Mouse (Mus musculus) CH12.LX (cell line): ENCODE measurements at regions not wholly inside any gene's neighbourhood (a gene's known extent, or its start where the extent isn't known, plus 50 kb on each side); places are given as distances from the start of the nearest gene placed in this dataset.
"Not testable (repeated sequence)": the region's sequence is repeated elsewhere in the genome, so short reads cannot be mapped to it uniquely, and the experiment has no call there.

Experiments
- DNase-seq: peaks from one replicate; pipeline ENCODE4 v3.0.0-alpha.2; 2013; ENCODE audit errors: extremely low read depth
- H3K27ac ChIP-seq: 2 replicates; pipeline ENCODE4 v1.5.1; 2012; ENCODE audit warnings: low read depth, mild to moderate bottlenecking, control low read depth, moderate library complexity; ENCODE audit not compliant: insufficient read depth
- H3K27me3 ChIP-seq: replicated peaks from 2 replicates; pipeline ENCODE3; 2012; ENCODE audit warnings: inconsistent platforms
- H3K36me3 ChIP-seq, 2 experiments: replicated peaks in 1 of 2; 2 replicates each; pipeline versions ENCODE3 to v1.6.1; 2012; ENCODE audit warnings: inconsistent platforms in 1 of 2, low read length in 1 of 2, mild to moderate bottlenecking in 1 of 2, mixed read lengths in 1 of 2, moderate library complexity in 1 of 2; ENCODE audit not compliant: control insufficient read depth in 1 of 2, insufficient read depth in 1 of 2
- H3K4me1 ChIP-seq, 2 experiments: 2 replicates each; pipeline ENCODE4 v1.6.1; 2012; ENCODE audit warnings: inconsistent platforms in 1 of 2, moderate library complexity in 1 of 2; ENCODE audit not compliant: insufficient read depth in 2 of 2, control insufficient read depth in 1 of 2
- H3K4me2 ChIP-seq: 2 replicates; pipeline ENCODE4 v1.6.1; 2012; ENCODE audit warnings: low read depth, mild to moderate bottlenecking, control low read depth; ENCODE audit not compliant: poor library complexity, insufficient read depth, severe bottlenecking
- H3K4me3 ChIP-seq, 3 experiments: fragments of 150-350 bp in 1 of 3; sonication (generic) in 1 of 3; replicated peaks in 1 of 3; 2 replicates each; pipeline versions ENCODE3 to v1.5.1; 2011 to 2012; ENCODE audit warnings: low read depth in 2 of 3, low read length in 2 of 3, mild to moderate bottlenecking in 2 of 3, moderate library complexity in 2 of 3, control low read depth in 1 of 3, improper control_type of control experiment in 1 of 3, inconsistent platforms in 1 of 3, mixed read lengths in 1 of 3; ENCODE audit not compliant: poor library complexity in 1 of 3
- H3K79me2 ChIP-seq: replicated peaks from 2 replicates; pipeline ENCODE4 v1.6.1; 2012; ENCODE audit warnings: mild to moderate bottlenecking, moderate library complexity; ENCODE audit not compliant: control insufficient read depth, poor library complexity, insufficient read depth, severe bottlenecking; ENCODE audit errors: extremely low read depth
- H3K9ac ChIP-seq: 2 replicates; pipeline ENCODE4 v1.6.1; 2012; ENCODE audit warnings: low read depth, mild to moderate bottlenecking, control low read depth, moderate library complexity; ENCODE audit not compliant: insufficient read depth
- H3K9me3 ChIP-seq: replicated peaks from 2 replicates; pipeline ENCODE3; 2012; ENCODE audit warnings: low read length, inconsistent platforms, mixed read lengths
- BHLHE40 ChIP-seq: IDR thresholded peaks from 2 replicates; pipeline ENCODE4 v1.6.1; 2011; ENCODE audit warnings: mild to moderate bottlenecking, low read depth, low read length, improper control_type of control experiment
- CHD1 ChIP-seq: IDR thresholded peaks from 2 replicates; pipeline ENCODE4 v1.6.1; 2012; ENCODE audit warnings: low read depth, low read length, improper control_type of control experiment, inconsistent platforms
- CHD2 ChIP-seq: IDR thresholded peaks from 2 replicates; pipeline ENCODE4 v1.6.1; 2011; ENCODE audit warnings: low read length, improper control_type of control experiment
- CTCF ChIP-seq, 2 experiments: IDR thresholded peaks in 1 of 2; conservative IDR thresholded peaks in 1 of 2; 2 replicates each; pipeline ENCODE4 v1.5.1; 2011 to 2012; ENCODE audit warnings: low read depth in 2 of 2, low read length in 2 of 2, improper control_type of control experiment in 1 of 2, inconsistent platforms in 1 of 2, mild to moderate bottlenecking in 1 of 2, moderate library complexity in 1 of 2
- ELF1 ChIP-seq: IDR thresholded peaks from 2 replicates; pipeline ENCODE4 v1.6.1; 2014; ENCODE audit warnings: low read depth, mild to moderate bottlenecking, inconsistent platforms, low read length, improper control_type of control experiment
- EP300 ChIP-seq: IDR thresholded peaks from 2 replicates; pipeline ENCODE4 v1.6.1; 2011; ENCODE audit warnings: low read length, improper control_type of control experiment
- ETS1 ChIP-seq: conservative IDR thresholded peaks from 2 replicates; pipeline ENCODE4 v1.6.1; 2012; ENCODE audit warnings: low read depth, mild to moderate bottlenecking, inconsistent platforms, low read length, improper control_type of control experiment, moderate library complexity
- JUN ChIP-seq: IDR thresholded peaks from 2 replicates; pipeline ENCODE4 v1.6.1; 2011; ENCODE audit warnings: low read depth, mild to moderate bottlenecking, low read length, improper control_type of control experiment, moderate library complexity; ENCODE audit not compliant: insufficient read depth
- MAZ ChIP-seq: IDR thresholded peaks from 2 replicates; pipeline ENCODE4 v1.6.1; 2012; ENCODE audit warnings: low read depth, mild to moderate bottlenecking, inconsistent platforms, low read length, improper control_type of control experiment, moderate library complexity
- MYC ChIP-seq: IDR thresholded peaks from 2 replicates; pipeline ENCODE4 v1.6.1; 2011; ENCODE audit warnings: low read depth, mild to moderate bottlenecking, improper control_type of control experiment, low read length
- PAX5 ChIP-seq: IDR thresholded peaks from 2 replicates; pipeline ENCODE4 v1.6.1; 2012; ENCODE audit warnings: low read length, inconsistent platforms, mixed read lengths
- POLR2AphosphoS2 ChIP-seq: IDR thresholded peaks from 2 replicates; pipeline ENCODE4 v1.6.1; 2011; ENCODE audit warnings: low read depth, low read length, improper control_type of control experiment
- RCOR1 ChIP-seq: conservative IDR thresholded peaks from 2 replicates; pipeline ENCODE4 v1.6.1; 2012; ENCODE audit warnings: low read depth, mild to moderate bottlenecking, inconsistent platforms, low read length, improper control_type of control experiment
- SIN3A ChIP-seq: IDR thresholded peaks from 2 replicates; pipeline ENCODE4 v1.6.1; 2012; ENCODE audit warnings: low read length, improper control_type of control experiment, inconsistent platforms
- USF2 ChIP-seq: conservative IDR thresholded peaks from 2 replicates; pipeline ENCODE4 v1.6.1; 2011; ENCODE audit warnings: low read depth, low read length, improper control_type of control experiment
- ZC3H11A ChIP-seq: IDR thresholded peaks from 2 replicates; pipeline ENCODE4 v1.6.1; 2012; ENCODE audit warnings: low read depth, mild to moderate bottlenecking, inconsistent platforms, low read length, improper control_type of control experiment
- ZKSCAN1 ChIP-seq: IDR thresholded peaks from 2 replicates; pipeline ENCODE4 v1.6.1; 2012; ENCODE audit warnings: low read depth, inconsistent platforms, low read length, improper control_type of control experiment, borderline replicate concordance
- ZNF384 ChIP-seq: IDR thresholded peaks from 2 replicates; pipeline ENCODE4 v1.6.1; 2012; ENCODE audit warnings: low read depth, low read length, improper control_type of control experiment, inconsistent platforms
- dilution Hi-C: fragments of 300-500 bp; cut with MboI; formaldehyde crosslinking; loops from 2 replicates; pipeline ENCODE4 v1.14.3; 2020; ENCODE audit warnings: low sequenced_read_pairs; ENCODE audit not compliant: extremely low pct_unique_long_range_greater_than_20kb, extremely low pct_ligation_motif_present
- in situ Hi-C: fragments of 300-500 bp; cut with MboI; formaldehyde crosslinking; loops from 3 replicates; pipeline ENCODE4 v1.14.3; 2019; ENCODE audit warnings: low sequenced_read_pairs, low pct_ligation_motif_present, low pct_unique_long_range_greater_than_20kb, mixed read lengths

GRCm38 (mm10) chr19:54123586-54123985 is 79.6 kb downstream of the Adra2a start:
- H3K4me1 ChIP-seq, result peaks cover 0 to 15% of the 10 kb centered on the region in 2 experiments; a peak in 2 of 4 replicates
- in situ Hi-C loops (no loop called here), dilution Hi-C loops (no loop called here)
- H3K27ac ChIP-seq, result no peak overlapping the region
- no peak overlapping the region for H3K4me2 ChIP-seq
- H3K9me3 ChIP-seq, result no peaks in the 10 kb centered on the region
- no peak overlapping the region for H3K4me3 ChIP-seq
- no peaks in the 10 kb centered on the region for H3K27me3 ChIP-seq
- DNase-seq, result no peak
- H3K79me2 ChIP-seq, result no peaks in the 10 kb centered on the region
- H3K36me3 ChIP-seq, result no peaks in the 10 kb centered on the region
- no peak overlapping the region for H3K9ac ChIP-seq
- TF ChIP-seq BHLHE40, result no peak
- no peak for TF ChIP-seq ZKSCAN1
- no peak for TF ChIP-seq SIN3A
- TF ChIP-seq PAX5, result no peak
- no peak for TF ChIP-seq CTCF (conservative IDR thresholded peaks at IDR 0.05 in 1 of 2, IDR thresholded peaks at IDR 0.05 in 1 of 2; ENCODE audit: low read depth in 2 of 2, low read length in 2 of 2)
- no peak for TF ChIP-seq EP300
- no peak for TF ChIP-seq MAZ
- no peak for TF ChIP-seq JUN
- TF ChIP-seq RCOR1, result no peak
- TF ChIP-seq MYC, result no peak
- no peak for TF ChIP-seq ELF1
- TF ChIP-seq POLR2AphosphoS2, result no peak
- no peak for TF ChIP-seq CHD2
- TF ChIP-seq ETS1, result no peak
- TF ChIP-seq ZNF384, result no peak
- no peak for TF ChIP-seq ZC3H11A
- no peak for TF ChIP-seq CHD1
- no peak for TF ChIP-seq USF2

- H3K9me3 ChIP-seq, in situ Hi-C loops, H3K27me3 ChIP-seq, H3K4me2 ChIP-seq, dilution Hi-C loops, H3K79me2 ChIP-seq, H3K9ac ChIP-seq, H3K4me3 ChIP-seq, H3K27ac ChIP-seq, H3K36me3 ChIP-seq, DNase-seq: not testable (repeated sequence)
- H3K4me1 ChIP-seq, result peaks cover 0 to 12% of the 10 kb centered on the region in 2 experiments; a peak in 1 of 4 replicates
These were observed 107.8 kb downstream of the Adra2a start for GRCm38 (mm10) chr19:54151766-54152165.
